Mouse (Mus musculus) spleen, adult 2 months (tissue): ENCODE results near the gene Lig1.

Experiments
- CTCF ChIP-seq: fragments of 200-500 bp; IDR thresholded peaks from 2 replicates; pipeline ENCODE4 v1.5.1; 2011; ENCODE audit warnings: mild to moderate bottlenecking, inconsistent platforms; ENCODE audit not compliant: insufficient read depth, insufficient read length, insufficient replicate concordance; ENCODE audit errors: extremely low read depth
- POLR2A ChIP-seq: fragments of 200-500 bp; IDR thresholded peaks from 2 replicates; pipeline ENCODE4 v1.6.1; 2011; ENCODE audit warnings: low read depth, low read length, inconsistent platforms

GRCm38 (mm10) chr7:13277081-13277480, at the start of gene Lig1:
- TF ChIP-seq CTCF: no peak
- no peak for TF ChIP-seq POLR2A
